Mouse (Mus musculus) liver, postnatal 0 days (tissue): ENCODE data around the gene Epsti1. TPM values are rescaled to one million over a fixed set of nuclear protein-coding genes. Genes with fewer than 3 reads are reported as not detected.

ENCODE experiments used
- ATAC-seq: fragments of 200-750 bp; cut with Nextera tagmentation; 2 replicates; pipeline ENCODE4 v1.8.0; 2017; ENCODE audit warnings: mild to moderate bottlenecking, moderate library complexity
- DNase-seq: peaks from one replicate; pipeline ENCODE4 v3.0.0-alpha.2; 2016
- H3K27ac ChIP-seq: fragments of 300-500 bp; sonication (generic); 2 replicates; pipeline ENCODE4 v1.5.1; 2014; ENCODE audit warnings: antibody characterized with exemption, moderate library complexity, mild to moderate bottlenecking, low read depth
- H3K27me3 ChIP-seq: fragments of 300-500 bp; sonication (generic); 2 replicates; pipeline ENCODE4 v1.6.1; 2014; ENCODE audit warnings: low read length, control low read depth, mixed read lengths; ENCODE audit not compliant: insufficient read depth
- H3K36me3 ChIP-seq: fragments of 300-500 bp; sonication (generic); replicated peaks from 2 replicates; pipeline ENCODE4 v1.6.1; 2014; ENCODE audit warnings: mild to moderate bottlenecking, control low read depth, low read length, moderate library complexity, mixed read lengths; ENCODE audit not compliant: insufficient read depth
- H3K4me1 ChIP-seq: fragments of 300-500 bp; sonication (generic); 2 replicates; pipeline ENCODE4 v1.6.1; 2014; ENCODE audit warnings: antibody characterized with exemption, mild to moderate bottlenecking, control low read depth; ENCODE audit not compliant: insufficient read depth
- H3K4me2 ChIP-seq: fragments of 300-500 bp; sonication (generic); 2 replicates; pipeline ENCODE4 v1.6.1; 2014; ENCODE audit warnings: low read depth, mild to moderate bottlenecking, low read length, moderate library complexity, mixed read lengths
- H3K4me3 ChIP-seq: fragments of 300-500 bp; sonication (generic); 2 replicates; pipeline ENCODE4 v1.5.1; 2014; ENCODE audit warnings: low read depth, low read length
- H3K9ac ChIP-seq: fragments of 300-500 bp; sonication (generic); replicated peaks from 2 replicates; pipeline ENCODE4 v1.6.1; 2014; ENCODE audit warnings: mild to moderate bottlenecking, moderate library complexity
- H3K9me3 ChIP-seq: fragments of 300-500 bp; sonication (generic); 2 replicates; pipeline ENCODE4 v1.6.1; 2016; ENCODE audit warnings: mild to moderate bottlenecking, control low read depth, low read length, mixed read lengths
- CTCF ChIP-seq: sonication (generic); IDR thresholded peaks from 2 replicates; pipeline ENCODE4 v1.5.1; 2016; ENCODE audit warnings: antibody characterized with exemption, low read depth
- EP300 ChIP-seq: IDR thresholded peaks from 2 replicates; pipeline ENCODE4 v1.6.1; 2016; ENCODE audit warnings: antibody characterized with exemption, low read depth, mild to moderate bottlenecking
- WGBS: fragments of 180-500 bp; shearing (Covaris S2); extraction: QIAGEN DNeasy Blood & Tissue Kit; methylation state at CpG from one replicate; pipeline ENCODE4 v1.1.7; 2014; ENCODE audit not compliant: insufficient replicate concordance; 5-methylcytosine and 5-hydroxymethylcytosine counted together
- polyA plus RNA-seq: library from polyadenylated mRNA; unstranded; fragments of >200 nt; fragmentation: Nextera tagmentation; extraction: Ambion mirVana; gene quantifications from 2 replicates; pipeline ENCODE4 v1.2.1, GENCODE M21; 2015

The Epsti1 gene
- polyA plus RNA-seq, 1 experiment from 2014 or later, result 4.3 TPM

- TF ChIP-seq EP300 (no peak), CTCF (no peak)
These were observed 71.7 kb downstream of the Epsti1 start for GRCm38 (mm10) chr14:77975702-77976101.

GRCm38 (mm10) chr14:77981516-77981915, 77.5 kb downstream of the Epsti1 start:
- Histone ChIP-seq H3K4me3 (no peak overlapping the region), H3K27me3 (no peaks in the 10 kb centered on the region), H3K36me3 (no peaks in the 10 kb centered on the region), H3K9me3 (no peaks in the 10 kb centered on the region), H3K4me2 (no peak overlapping the region), H3K9ac (no peak overlapping the region), H3K4me1 (no peaks in the 10 kb centered on the region), H3K27ac (no peak overlapping the region)
- no peak for TF ChIP-seq CTCF
- TF ChIP-seq EP300, result no peak
- DNase-seq, result no peak
- ATAC-seq, result no peak
- 54% methylated on average over 5 of the region's 5 CpGs for WGBS

More at GRCm38 (mm10) chr14:77975702-77976101, 71.7 kb downstream of the Epsti1 start:
- Histone ChIP-seq H3K9ac (no peak overlapping the region), H3K4me2 (0 out of 2 replicates have a peak overlapping the region, but pooled peaks have one; percentile 23), H3K9me3 (no peaks in the 10 kb centered on the region), H3K36me3 (no peaks in the 10 kb centered on the region), H3K27me3 (no peaks in the 10 kb centered on the region), H3K27ac (no peak overlapping the region), H3K4me1 (no peaks in the 10 kb centered on the region), H3K4me3 (no peak overlapping the region)
- ATAC-seq (no peak), DNase-seq (no peak)
- WGBS, result 40% methylated on average over 8 of the region's 8 CpGs

GRCm38 (mm10) chr14:77997731-77998130, 93.7 kb downstream of the Epsti1 start:
- DNase-seq (no peak), ATAC-seq (no peak)
- Histone ChIP-seq H3K36me3 (no peaks in the 10 kb centered on the region), H3K4me2 (no peak overlapping the region), H3K9me3 (no peaks in the 10 kb centered on the region), H3K27ac (no peak overlapping the region), H3K4me1 (no peaks in the 10 kb centered on the region), H3K27me3 (no peaks in the 10 kb centered on the region), H3K4me3 (no peak overlapping the region), H3K9ac (no peak overlapping the region)
- TF ChIP-seq EP300 (no peak), CTCF (no peak)

DNA sequence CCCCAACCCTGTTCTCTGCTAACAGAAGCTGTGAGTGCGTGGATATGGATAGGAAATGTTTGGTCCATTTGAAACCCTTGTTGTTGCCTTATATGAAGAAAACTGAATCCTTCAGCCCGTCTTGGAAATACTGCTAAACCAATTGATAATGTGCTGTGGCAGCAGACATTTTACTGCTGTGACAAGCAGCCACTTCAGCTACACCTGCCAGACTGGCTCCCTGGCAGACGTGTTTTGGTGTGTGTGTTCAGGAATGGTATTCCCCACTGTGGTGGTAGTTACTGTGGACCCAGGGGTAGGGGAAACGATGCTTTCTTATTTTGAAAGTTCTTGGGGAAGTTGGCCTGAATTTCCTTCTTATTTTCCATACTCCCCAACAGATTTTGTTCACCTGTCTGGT, 100.4 kb downstream of the Epsti1 start:
- ATAC-seq, result no peak
- 63% methylated on average over 4 of the region's 4 CpGs for WGBS
- H3K9ac ChIP-seq, result no peak overlapping the region
- TF ChIP-seq CTCF (no peak), EP300 (no peak)
- H3K27me3 ChIP-seq, result no peaks in the 10 kb centered on the region
- no peaks in the 10 kb centered on the region for H3K36me3 ChIP-seq
- no peak overlapping the region for H3K27ac ChIP-seq
- no peak for DNase-seq
- no peak overlapping the region for H3K4me3 ChIP-seq
- no peaks in the 10 kb centered on the region for H3K4me1 ChIP-seq
- H3K9me3 ChIP-seq, result no peaks in the 10 kb centered on the region
- no peak overlapping the region for H3K4me2 ChIP-seq

- no peak overlapping the region for H3K4me2 ChIP-seq
- H3K4me3 ChIP-seq, result no peak overlapping the region
- TF ChIP-seq EP300 (no peak), CTCF (no peak)
- no peaks in the 10 kb centered on the region for H3K36me3 ChIP-seq
- H3K4me1 ChIP-seq, result no peaks in the 10 kb centered on the region
- no peaks in the 10 kb centered on the region for H3K9me3 ChIP-seq
- ATAC-seq (no peak), DNase-seq (no peak)
- H3K9ac ChIP-seq, result no peak overlapping the region
- 57% methylated on average over 6 of the region's 6 CpGs for WGBS
- no peak overlapping the region for H3K27ac ChIP-seq
- no peaks in the 10 kb centered on the region for H3K27me3 ChIP-seq
These were observed 104.0 kb downstream of the Epsti1 start for GRCm38 (mm10) chr14:78008019-78008418.

DNA sequence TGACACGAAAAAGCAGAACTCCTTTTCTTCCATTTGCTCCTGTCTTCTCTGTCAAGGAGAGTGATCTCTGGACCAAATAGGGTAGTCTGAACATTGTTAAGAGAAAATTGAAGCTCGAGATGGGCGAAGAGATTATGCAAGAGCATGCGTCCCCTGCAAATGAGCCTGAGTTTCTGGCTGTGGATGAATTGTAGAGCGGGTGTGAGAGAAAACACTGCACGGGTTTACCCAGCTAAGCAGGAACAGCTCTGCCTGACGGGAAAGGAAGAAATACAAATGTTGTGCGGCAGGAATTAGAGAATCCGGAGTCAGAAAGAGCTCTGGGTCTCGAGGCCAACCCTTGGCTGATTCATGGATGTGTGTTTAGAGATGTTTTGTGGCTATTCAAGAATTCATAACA, 107.8 kb downstream of the Epsti1 start:
- H3K36me3 ChIP-seq, result no peaks in the 10 kb centered on the region
- no peak overlapping the region for H3K4me3 ChIP-seq
- no peak overlapping the region for H3K9ac ChIP-seq
- TF ChIP-seq EP300, result no peak
- TF ChIP-seq CTCF, result no peak
- no peaks in the 10 kb centered on the region for H3K4me1 ChIP-seq
- no peak overlapping the region for H3K27ac ChIP-seq
- H3K9me3 ChIP-seq, result no peaks in the 10 kb centered on the region
- no peak for DNase-seq
- 41% methylated on average over 10 of the region's 10 CpGs for WGBS
- no peak for ATAC-seq
- no peak overlapping the region; the same call in 1 of the 2 replicates for H3K4me2 ChIP-seq
- no peaks in the 10 kb centered on the region for H3K27me3 ChIP-seq
